Mouse (Mus musculus) lung, postnatal 25 days (tissue): Measurements from ENCODE around the gene Crat.
"Not testable (repeated sequence)": the region's sequence is repeated elsewhere in the genome, so short reads cannot be mapped to it uniquely, and the experiment has no call there.

ENCODE experiments used
- DNase-seq: peaks from one replicate; pipeline ENCODE4 v3.0.0; 2022; ENCODE audit warnings: low spot score

Crat gene

GRCm38 (mm10) chr2:30440211-30440700 is 24.6 kb upstream of the Crat start:
- no peak for DNase-seq

GRCm38 (mm10) chr2:30439631-30440030 is 24.0 kb upstream of the Crat start:
- DNase-seq: no peak

DNA sequence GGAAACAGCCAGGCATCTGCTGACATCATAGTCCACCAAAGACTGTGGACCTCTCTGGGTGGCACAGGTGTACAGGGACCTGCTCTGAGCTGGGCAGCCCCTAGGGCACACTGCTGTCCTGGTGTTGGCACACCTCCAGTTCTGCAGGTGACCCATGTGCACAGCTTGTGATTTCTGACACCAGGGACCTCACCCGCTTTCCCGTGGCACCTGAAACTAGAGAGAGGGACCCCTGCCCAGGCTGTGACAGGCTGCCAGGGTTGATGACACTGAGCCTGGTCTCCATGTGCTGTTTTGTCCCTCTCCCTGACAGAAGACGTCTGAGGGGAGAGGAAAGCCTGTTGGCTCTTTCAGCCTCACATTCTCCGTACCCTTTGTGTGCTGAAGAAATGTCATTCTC is 22.2 kb upstream of the Crat start:
- no peak for DNase-seq

DNA sequence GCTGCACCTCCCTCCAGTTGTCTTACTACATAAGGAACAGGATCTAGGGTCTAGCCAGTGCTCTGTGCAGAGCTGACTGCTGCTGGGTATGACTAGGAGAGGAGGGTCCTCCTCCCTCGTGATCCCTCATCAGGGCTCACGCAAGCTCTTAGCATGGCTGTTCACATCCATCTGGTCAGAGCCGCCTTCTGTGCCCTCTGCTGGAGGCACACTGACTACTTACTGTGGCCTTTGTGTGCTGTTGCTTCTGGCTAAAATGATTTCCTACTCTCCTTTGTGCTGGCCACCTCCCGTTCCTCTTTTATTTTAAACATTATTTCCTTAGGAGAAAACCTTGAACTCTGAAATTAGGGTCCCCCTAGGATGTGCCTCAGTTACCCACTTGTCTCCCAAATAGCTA is 21.2 kb upstream of the Crat start:
- DNase-seq: no peak

- DNase-seq: peak; percentile 58
Observed at GRCm38 (mm10) chr2:30436156-30436545, 20.5 kb upstream of the Crat start.

GRCm38 (mm10) chr2:30435326-30436155 is 19.9 kb upstream of the Crat start:
- peak; percentile 74 for DNase-seq

GRCm38 (mm10) chr2:30429156-30429555 is 13.5 kb upstream of the Crat start:
- DNase-seq: peak; percentile 49

GRCm38 (mm10) chr2:30421432-30421831 is 5.8 kb upstream of the Crat start:
- no peak for DNase-seq

DNA sequence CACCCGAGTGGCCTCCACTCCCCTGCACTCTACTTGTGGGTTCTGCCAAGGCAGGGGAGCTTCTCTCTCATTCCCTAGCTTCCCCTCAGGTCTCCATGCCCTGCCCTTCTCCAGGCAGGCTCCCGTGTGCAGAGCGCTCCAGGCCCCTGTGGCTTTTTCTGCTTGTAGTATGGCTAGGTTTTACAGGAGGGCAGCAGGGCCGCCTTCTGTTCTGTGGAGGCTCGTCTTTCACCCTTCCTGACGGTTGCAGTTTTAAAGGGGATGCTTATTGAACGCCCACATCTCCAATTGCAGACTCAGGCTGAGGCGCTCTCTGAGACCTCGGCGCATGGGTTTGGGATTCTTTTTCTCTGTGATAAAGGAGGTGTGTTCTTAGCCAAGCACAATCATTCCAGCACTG is 3.5 kb upstream of the Crat start:
- no peak for DNase-seq

DNA sequence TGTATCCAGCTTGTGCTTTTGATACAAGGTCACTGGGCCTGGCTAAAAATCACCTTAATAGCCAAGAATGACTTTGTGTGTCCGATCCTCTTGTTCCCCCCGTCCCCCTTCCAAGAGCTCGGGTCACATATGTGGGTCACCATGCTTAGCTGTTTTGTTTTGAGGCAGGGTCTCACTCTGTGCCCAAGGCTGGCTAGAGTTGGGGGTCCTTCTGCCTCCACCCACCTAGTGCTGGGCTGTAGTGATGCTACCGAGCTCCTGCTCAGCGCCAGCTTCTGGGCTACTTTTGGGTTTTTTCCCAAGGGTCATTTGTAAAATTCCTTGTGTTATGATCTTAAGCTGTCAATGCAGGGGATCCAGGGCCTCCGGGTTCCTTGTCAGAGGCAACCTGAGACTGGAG is 2.6 kb upstream of the Crat start:
- no peak for DNase-seq

- no peak for DNase-seq
Observed at GRCm38 (mm10) chr2:30417595-30418165, 2.1 kb upstream of the Crat start.

DNA sequence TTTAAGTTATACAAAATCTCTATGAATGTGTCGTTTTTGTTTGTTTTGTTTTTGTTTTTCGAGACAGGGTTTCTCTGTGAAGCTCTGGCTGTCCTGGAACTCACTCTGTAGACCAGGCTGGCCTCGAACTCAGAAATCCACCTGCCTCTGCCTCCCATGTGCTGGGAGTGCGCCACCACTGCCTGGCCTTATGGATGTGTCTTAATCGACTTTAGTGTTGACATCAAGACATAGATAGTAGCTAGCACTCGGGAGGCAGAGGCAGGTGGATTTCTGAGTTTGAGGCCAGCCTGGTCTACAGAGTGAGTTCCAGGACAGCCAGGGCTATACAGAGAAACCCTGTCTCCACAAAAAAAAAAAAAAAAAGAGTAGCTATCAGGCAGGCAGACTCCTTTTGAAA is 1.5 kb upstream of the Crat start:
- not testable (repeated sequence) for DNase-seq

GRCm38 (mm10) chr2:30416649-30416965 is 994 bp upstream of the Crat start:
- DNase-seq: no peak

DNA sequence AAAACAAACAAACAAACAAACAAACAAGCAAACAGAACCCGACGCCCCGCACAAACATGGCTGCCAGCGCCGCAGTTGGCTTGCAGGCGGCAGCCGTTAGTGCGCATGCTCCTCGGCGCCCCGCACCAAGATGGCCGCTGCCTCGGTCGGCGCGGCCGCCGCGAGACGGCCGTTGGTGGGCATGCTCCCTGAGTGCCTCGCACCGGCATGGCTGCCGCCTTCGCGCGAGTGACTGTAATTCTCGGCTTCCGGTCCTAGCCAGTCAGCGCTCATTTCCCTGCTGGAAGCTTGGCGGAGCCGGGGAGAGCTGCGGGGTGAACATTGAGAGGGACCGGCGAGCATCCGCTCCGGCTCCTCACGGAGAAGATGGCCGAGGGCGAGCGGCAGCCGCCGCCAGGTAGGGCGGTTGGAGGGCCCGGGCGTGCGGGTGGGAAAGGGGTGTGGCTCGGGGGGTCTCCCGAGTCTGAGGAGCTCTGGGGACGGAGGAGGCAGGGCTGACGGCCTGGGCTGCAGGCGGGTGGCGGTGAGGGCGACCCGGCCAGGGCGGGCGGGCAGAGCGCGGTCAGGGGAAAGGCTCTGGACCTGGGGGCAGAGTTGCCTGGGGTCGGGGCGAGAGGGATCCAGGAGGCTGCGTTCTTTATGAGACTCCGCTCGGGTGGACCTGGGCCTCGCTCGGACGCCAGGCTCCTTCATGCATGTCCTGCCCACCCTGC is 479 bp upstream of the Crat start, which contains the start of gene Ptpa:
TSS of gene Ptpa (plus strand) at position 104 of the 713 bp plus-strand sequence.
- DNase-seq: peak; percentile 93

DNA sequence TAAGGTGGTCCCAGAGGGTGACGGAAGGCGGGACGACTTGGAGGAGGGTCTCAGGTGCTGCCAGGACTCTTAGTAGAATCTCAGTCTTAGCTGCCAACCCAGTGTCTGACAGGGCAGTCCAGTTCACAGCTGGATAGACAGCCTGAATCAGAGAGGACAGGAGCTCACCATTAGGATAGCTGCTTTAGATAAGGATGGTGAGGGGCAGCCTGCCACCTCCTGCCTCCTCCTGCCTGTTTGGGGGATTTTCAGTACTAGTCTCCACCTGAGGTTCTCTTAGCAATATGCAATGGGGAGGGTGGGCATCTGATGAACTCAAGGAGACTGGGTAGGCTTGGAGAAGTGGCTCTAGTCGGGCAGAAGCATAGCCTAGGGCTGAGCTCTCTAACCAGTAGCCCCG is 932 bp downstream of the Crat start:
- DNase-seq: no peak

- DNase-seq: no peak
Observed at GRCm38 (mm10) chr2:30414101-30414500, 1.5 kb downstream of the Crat start.

- DNase-seq: no peak
Observed at GRCm38 (mm10) chr2:30413038-30413973, 2.3 kb downstream of the Crat start.

- DNase-seq: no peak
Observed at GRCm38 (mm10) chr2:30409454-30410176, 6.0 kb downstream of the Crat start.

- no peak for DNase-seq
Observed at GRCm38 (mm10) chr2:30408452-30409100, 7.0 kb downstream of the Crat start.

DNA sequence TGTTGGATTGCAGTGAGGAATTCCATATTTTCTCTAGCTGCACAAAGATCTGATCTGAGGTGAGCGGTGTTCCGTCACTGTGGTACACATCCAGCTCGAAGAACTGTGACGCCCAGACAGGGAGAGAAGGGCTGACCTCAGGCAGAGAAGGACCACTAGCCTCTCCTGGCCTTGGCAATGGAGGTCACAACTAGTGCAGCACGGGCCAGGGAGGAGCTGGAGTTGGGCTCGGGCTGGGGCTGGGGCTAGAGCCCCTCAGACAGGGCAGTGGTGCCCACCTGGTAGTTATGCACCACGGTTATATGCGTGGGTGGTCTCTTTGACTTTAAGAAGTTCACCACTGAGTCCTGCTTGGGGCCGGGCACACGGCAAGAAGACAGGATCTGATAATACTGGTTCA is 7.8 kb downstream of the Crat start:
- no peak for DNase-seq

DNA sequence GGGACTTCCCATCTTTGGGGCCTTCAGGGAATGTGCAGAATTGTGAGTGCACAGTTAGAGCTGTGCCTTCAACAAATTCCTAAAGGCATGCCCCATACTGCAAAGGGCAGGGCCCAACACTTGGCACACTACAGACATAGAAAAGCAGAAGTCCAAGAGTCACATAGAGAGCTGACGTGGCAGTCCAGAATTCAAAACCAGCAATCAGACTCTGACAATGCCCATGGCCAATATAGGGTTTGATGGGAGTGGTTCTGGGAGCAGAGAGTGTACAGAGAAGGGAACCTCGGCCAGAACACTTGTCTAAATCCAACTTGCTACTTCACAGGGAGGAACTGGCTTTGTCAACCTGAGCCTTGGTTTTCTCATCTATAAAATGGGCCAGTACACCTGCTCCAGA is 8.4 kb downstream of the Crat start:
- DNase-seq: no peak
